Mouse (Mus musculus) lung, embryonic 14.5 days (tissue): ENCODE measurements around the gene Klrb1f. TPM values are rescaled to one million over a fixed set of nuclear protein-coding genes. Genes with fewer than 3 reads are reported as not detected.
"Not testable (repeated sequence)": the region's sequence is repeated elsewhere in the genome, so short reads cannot be mapped to it uniquely, and the experiment has no call there.

Source experiments
- ATAC-seq: fragments of 200-750 bp; cut with Nextera tagmentation; 2 replicates; pipeline ENCODE4 v1.8.0; 2017; ENCODE audit warnings: mild to moderate bottlenecking, moderate TSS enrichment, moderate library complexity; ENCODE audit not compliant: insufficient read depth
- DNase-seq: peaks from one replicate; pipeline ENCODE4 v3.0.0-alpha.2; 2015
- H3K27ac ChIP-seq: fragments of 300-500 bp; sonication (generic); 2 replicates; pipeline ENCODE4 v1.5.1; 2014; ENCODE audit warnings: low read depth, mild to moderate bottlenecking, moderate library complexity
- H3K27me3 ChIP-seq: fragments of 300-500 bp; sonication (generic); 2 replicates; pipeline ENCODE4 v1.6.1; 2014; ENCODE audit warnings: low read length, control low read depth; ENCODE audit not compliant: insufficient read depth
- H3K36me3 ChIP-seq: fragments of 300-500 bp; sonication (generic); 2 replicates; pipeline ENCODE4 v1.6.1; 2014; ENCODE audit warnings: control low read depth; ENCODE audit not compliant: insufficient read depth
- H3K4me1 ChIP-seq: fragments of 300-500 bp; sonication (generic); 2 replicates; pipeline ENCODE4 v1.6.1; 2014; ENCODE audit warnings: antibody characterized with exemption, control low read depth; ENCODE audit not compliant: insufficient read depth
- H3K4me2 ChIP-seq: fragments of 300-500 bp; sonication (generic); 2 replicates; pipeline ENCODE4 v1.6.1; 2014; ENCODE audit warnings: mild to moderate bottlenecking
- H3K4me3 ChIP-seq: fragments of 300-500 bp; sonication (generic); 2 replicates; pipeline ENCODE4 v1.5.1; 2014; ENCODE audit warnings: low read depth, low read length
- H3K9ac ChIP-seq: fragments of 300-500 bp; sonication (generic); 2 replicates; pipeline ENCODE4 v1.6.1; 2014
- H3K9me3 ChIP-seq: fragments of 300-500 bp; sonication (generic); 2 replicates; pipeline ENCODE4 v1.6.1; 2016; ENCODE audit warnings: low read depth, low read length, control low read depth
- CTCF ChIP-seq: IDR thresholded peaks from 2 replicates; pipeline ENCODE4 v1.5.1; 2016; ENCODE audit warnings: antibody characterized with exemption, low read depth
- WGBS: fragments of 180-500 bp; shearing (Covaris S2); extraction: QIAGEN DNeasy Blood & Tissue Kit; methylation state at CpG from one replicate; pipeline ENCODE4 v1.1.7; 2014; 5-methylcytosine and 5-hydroxymethylcytosine counted together
- polyA plus RNA-seq: library from polyadenylated mRNA; unstranded; fragments of >200 nt; fragmentation: Nextera tagmentation; extraction: Ambion mirVana; gene quantifications from 2 replicates; pipeline ENCODE4 v1.2.1, GENCODE M21; 2014

The Klrb1f gene
- polyA plus RNA-seq, result 0.21 and 0.47 TPM in 2 replicates

GRCm38 (mm10) chr6:129045601-129046000 lies at the start of gene Klrb1f:
Gene Klrb1f, plus strand, starts transcription at chr6:129045901.
- TF ChIP-seq CTCF, result no peak
- no peak within 1 kb of the TSS for H3K9ac ChIP-seq
- whole genome bisulfite sequencing, result 82% methylated on average over 2 of the region's 2 CpGs
- ATAC-seq (no peak), DNase-seq (no peak)
- no peaks in the 10 kb centered on the region for H3K9me3 ChIP-seq
- H3K4me3 ChIP-seq, result no peak within 1 kb of the TSS
- no peaks in the 10 kb centered on the region for H3K36me3 ChIP-seq
- no peak within 1 kb of the TSS for H3K4me2 ChIP-seq
- H3K27ac ChIP-seq, result no peak within 1 kb of the TSS
- no peaks in the 10 kb centered on the region for H3K27me3 ChIP-seq
- no peaks in the 10 kb centered on the region for H3K4me1 ChIP-seq

- H3K4me3 ChIP-seq, result no peak overlapping the region
- H3K4me1 ChIP-seq, result no peaks in the 10 kb centered on the region
- H3K36me3 ChIP-seq, result no peaks in the 10 kb centered on the region
- WGBS, result 59% methylated on average over 3 of the region's 3 CpGs
- no peaks in the 10 kb centered on the region for H3K27me3 ChIP-seq
- DNase-seq (no peak), ATAC-seq (no peak)
- no peak overlapping the region for H3K9ac ChIP-seq
- no peak overlapping the region for H3K27ac ChIP-seq
- 0 out of 2 replicates have a peak overlapping the region, but pooled peaks have one; percentile 3 for H3K4me2 ChIP-seq
- no peaks in the 10 kb centered on the region for H3K9me3 ChIP-seq
- TF ChIP-seq CTCF, result no peak
Observed at GRCm38 (mm10) chr6:128996054-128996767, 49.5 kb upstream of the Klrb1f start.

- Histone ChIP-seq H3K9ac (no peak overlapping the region), H3K4me3 (no peak overlapping the region), H3K4me2 (0 out of 2 replicates have a peak overlapping the region, but pooled peaks have one; percentile 3), H3K36me3 (no peaks in the 10 kb centered on the region), H3K27ac (no peak overlapping the region), H3K9me3 (no peaks in the 10 kb centered on the region), H3K27me3 (no peaks in the 10 kb centered on the region), H3K4me1 (no peaks in the 10 kb centered on the region)
- no peak for ATAC-seq
- no peak for DNase-seq
- WGBS, result 75% methylated on average over 13 of the region's 13 CpGs
- TF ChIP-seq CTCF, result no peak
Observed at GRCm38 (mm10) chr6:128996768-128997442, 48.8 kb upstream of the Klrb1f start.

GRCm38 (mm10) chr6:129001392-129001791 lies 44.3 kb upstream of the Klrb1f start:
- 84% methylated on average over 2 of the region's 2 CpGs for WGBS
- no peak for ATAC-seq
- no peak overlapping the region for H3K4me3 ChIP-seq

DNA sequence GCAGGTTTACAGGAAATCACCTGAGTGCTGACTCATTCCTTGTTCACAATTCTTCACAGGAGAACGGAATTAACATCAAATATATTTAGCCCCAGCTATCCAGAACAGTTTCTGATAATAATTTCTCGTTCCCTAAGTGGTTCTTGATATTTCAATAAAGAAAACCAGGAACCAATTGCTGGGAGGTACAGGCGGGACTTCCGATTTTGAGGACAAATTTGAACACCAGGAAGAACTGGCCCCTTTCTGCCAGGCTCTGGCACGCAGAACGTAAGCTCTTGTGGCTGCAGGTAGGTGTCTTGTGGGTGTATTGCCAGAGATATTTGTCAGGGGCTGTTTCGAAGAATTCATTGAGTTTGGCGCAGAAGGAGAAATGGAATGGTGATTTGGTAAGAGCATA lies 37.1 kb upstream of the Klrb1f start:
- WGBS, result 86% methylated on average over 8 of the region's 8 CpGs

More at GRCm38 (mm10) chr6:129001392-129001791, 44.3 kb upstream of the Klrb1f start:
- H3K27me3 ChIP-seq, result no peaks in the 10 kb centered on the region
- H3K9me3 ChIP-seq, result no peaks in the 10 kb centered on the region
- no peak for DNase-seq
- no peaks in the 10 kb centered on the region for H3K36me3 ChIP-seq
- no peak for TF ChIP-seq CTCF
- no peak overlapping the region for H3K27ac ChIP-seq
- no peak overlapping the region for H3K9ac ChIP-seq
- no peak overlapping the region for H3K4me2 ChIP-seq
- H3K4me1 ChIP-seq, result no peaks in the 10 kb centered on the region

GRCm38 (mm10) chr6:129009846-129010504 lies 35.7 kb upstream of the Klrb1f start:
- H3K36me3 ChIP-seq, H3K4me1 ChIP-seq, H3K4me2 ChIP-seq, DNase-seq, ATAC-seq, H3K9me3 ChIP-seq, H3K27me3 ChIP-seq, H3K27ac ChIP-seq, H3K4me3 ChIP-seq, H3K9ac ChIP-seq: not testable (repeated sequence)
- WGBS, result 72% methylated on average over 7 of the region's 7 CpGs

More for the DNA sequence above, 37.1 kb upstream of the Klrb1f start:
- Histone ChIP-seq H3K9me3 (no peaks in the 10 kb centered on the region), H3K4me3 (no peak overlapping the region), H3K9ac (no peak overlapping the region), H3K4me2 (no peak overlapping the region), H3K4me1 (no peaks in the 10 kb centered on the region), H3K27ac (no peak overlapping the region), H3K27me3 (no peaks in the 10 kb centered on the region), H3K36me3 (no peaks in the 10 kb centered on the region)
- no peak for ATAC-seq
- no peak for TF ChIP-seq CTCF
- DNase-seq, result no peak

DNA sequence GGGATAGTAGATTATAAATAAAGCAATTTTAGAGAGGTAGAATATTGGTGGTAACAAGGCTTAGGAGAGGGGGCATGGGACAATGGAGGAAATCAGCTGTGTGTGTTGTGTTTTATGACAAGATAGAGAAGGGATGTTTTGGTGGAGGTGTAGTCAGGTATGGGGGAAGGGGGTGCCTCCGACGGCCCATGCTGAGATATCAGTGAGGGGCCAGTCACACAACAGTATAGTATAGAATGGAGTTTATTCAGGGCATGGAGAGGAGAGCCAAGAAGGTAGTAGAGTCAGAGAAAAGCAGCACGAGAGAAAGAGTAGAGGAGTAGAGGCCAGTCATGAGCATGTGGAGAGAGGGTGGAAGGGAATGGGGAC lies 35.2 kb upstream of the Klrb1f start:
- Histone ChIP-seq H3K4me3 (no peak overlapping the region), H3K4me1 (no peaks in the 10 kb centered on the region), H3K27ac (no peak overlapping the region), H3K36me3 (no peaks in the 10 kb centered on the region), H3K9me3 (no peaks in the 10 kb centered on the region), H3K9ac (no peak overlapping the region), H3K27me3 (no peaks in the 10 kb centered on the region), H3K4me2 (no peak overlapping the region)
- WGBS, result 82% methylated on average over 3 of the region's 3 CpGs
- no peak for TF ChIP-seq CTCF
- no peak for DNase-seq
- ATAC-seq, result no peak

DNA sequence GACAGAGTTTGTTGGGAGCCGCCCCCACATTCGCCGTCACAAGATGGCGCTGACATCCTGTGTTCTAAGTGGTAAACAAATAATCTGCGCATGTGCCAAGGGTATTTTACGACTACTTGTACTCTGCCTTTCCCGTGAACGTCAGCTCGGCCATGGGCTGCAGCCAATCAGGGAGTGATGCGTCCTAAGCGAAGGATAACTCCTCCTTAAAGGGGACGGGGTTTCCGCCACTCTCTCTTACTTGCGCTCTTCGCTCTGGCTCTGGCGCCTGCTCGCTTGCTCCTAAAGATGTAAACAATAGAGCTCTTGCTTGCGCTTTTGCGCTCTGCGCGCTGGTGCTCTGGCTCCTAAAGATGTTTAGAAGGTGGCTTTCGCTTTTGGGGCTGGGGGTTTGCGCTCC lies 33.7 kb upstream of the Klrb1f start:
- H3K27me3 ChIP-seq, H3K36me3 ChIP-seq, ATAC-seq, H3K4me1 ChIP-seq, H3K4me3 ChIP-seq, H3K9ac ChIP-seq, H3K27ac ChIP-seq, DNase-seq, H3K4me2 ChIP-seq, H3K9me3 ChIP-seq: not testable (repeated sequence)
- 94% methylated on average over 19 of the region's 23 CpGs for WGBS
